Mouse (Mus musculus) embryonic facial prominence, embryonic 15.5 days (tissue): Measurements from ENCODE around the gene Arrdc5. TPM values are rescaled to one million over a fixed set of nuclear protein-coding genes. Genes with fewer than 3 reads are reported as not detected.

Experiments used
- ATAC-seq: fragments of 200-750 bp; cut with Nextera tagmentation; 2 replicates; pipeline ENCODE4 v1.8.0; 2017; ENCODE audit warnings: low read depth, moderate TSS enrichment; ENCODE audit not compliant: insufficient number of reproducible peaks, low FRiP score, low TSS enrichment
- H3K27ac ChIP-seq: fragments of 300-500 bp; sonication (generic); replicated peaks from 2 replicates; pipeline ENCODE4 v1.5.1; 2015; ENCODE audit warnings: mild to moderate bottlenecking, inconsistent platforms
- H3K27me3 ChIP-seq: fragments of 300-500 bp; sonication (generic); 2 replicates; pipeline ENCODE4 v1.6.1; 2015; ENCODE audit warnings: inconsistent platforms
- H3K36me3 ChIP-seq: fragments of 300-500 bp; sonication (generic); 2 replicates; pipeline ENCODE4 v1.6.1; 2015; ENCODE audit warnings: mild to moderate bottlenecking, inconsistent platforms
- H3K4me1 ChIP-seq: fragments of 300-500 bp; sonication (generic); 2 replicates; pipeline ENCODE4 v1.6.1; 2015; ENCODE audit warnings: inconsistent platforms
- H3K4me2 ChIP-seq: fragments of 300-500 bp; sonication (generic); replicated peaks from 2 replicates; pipeline ENCODE4 v1.6.1; 2015; ENCODE audit warnings: mild to moderate bottlenecking, inconsistent platforms
- H3K4me3 ChIP-seq: fragments of 300-500 bp; sonication (generic); replicated peaks from 2 replicates; pipeline ENCODE4 v1.5.1; 2015; ENCODE audit warnings: mild to moderate bottlenecking, inconsistent platforms
- H3K9ac ChIP-seq: fragments of 300-500 bp; sonication (generic); 2 replicates; pipeline ENCODE4 v1.6.1; 2015; ENCODE audit warnings: inconsistent platforms
- H3K9me3 ChIP-seq: fragments of 300-500 bp; sonication (generic); replicated peaks from 2 replicates; pipeline ENCODE4 v1.6.1; 2016; ENCODE audit warnings: inconsistent platforms
- WGBS: fragments of 180-500 bp; shearing (Covaris S2); methylation state at CpG from one replicate; pipeline ENCODE4 v1.1.7; 2015; 5-methylcytosine and 5-hydroxymethylcytosine counted together
- polyA plus RNA-seq: library from polyadenylated mRNA; unstranded; fragments of >200 nt; fragmentation: Nextera tagmentation; extraction: Ambion mirVana; gene quantifications from 2 replicates; pipeline ENCODE4 v1.2.1, GENCODE M21; 2015

Arrdc5 gene
- polyA plus RNA-seq, 1 experiment from 2014 or later: not detected

DNA sequence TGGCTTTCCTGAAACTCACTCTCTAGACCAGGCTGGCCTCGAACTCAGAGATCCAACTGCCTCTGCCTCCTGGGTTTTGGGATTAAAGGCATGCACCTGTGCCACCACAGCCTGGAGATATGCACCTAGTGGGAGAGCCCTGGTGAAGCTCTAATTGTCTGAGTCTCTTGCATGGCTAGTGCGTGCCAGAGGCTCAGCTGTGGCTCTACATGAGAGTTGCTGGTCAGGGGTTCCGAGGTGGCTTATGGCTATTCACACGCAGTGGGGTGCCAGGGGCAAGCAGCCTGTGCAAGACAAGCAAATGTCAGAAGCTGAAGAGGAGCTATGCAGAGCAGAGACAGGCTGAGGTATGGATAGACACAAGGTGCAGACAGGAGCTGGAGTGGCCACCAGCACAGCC is 45.4 kb downstream of the Arrdc5 start:
- Histone ChIP-seq H3K4me3 (no peak overlapping the region), H3K27ac (no peak overlapping the region), H3K4me2 (no peak overlapping the region), H3K9me3 (no peaks in the 10 kb centered on the region), H3K27me3 (no peaks in the 10 kb centered on the region), H3K4me1 (peaks cover 39% of the 10 kb centered on the region), H3K9ac (no peak overlapping the region; the same call in 1 of the 2 replicates), H3K36me3 (peaks cover 18% of the 10 kb centered on the region)
- no peak for ATAC-seq
- 79% methylated on average over 4 of the region's 4 CpGs for WGBS

DNA sequence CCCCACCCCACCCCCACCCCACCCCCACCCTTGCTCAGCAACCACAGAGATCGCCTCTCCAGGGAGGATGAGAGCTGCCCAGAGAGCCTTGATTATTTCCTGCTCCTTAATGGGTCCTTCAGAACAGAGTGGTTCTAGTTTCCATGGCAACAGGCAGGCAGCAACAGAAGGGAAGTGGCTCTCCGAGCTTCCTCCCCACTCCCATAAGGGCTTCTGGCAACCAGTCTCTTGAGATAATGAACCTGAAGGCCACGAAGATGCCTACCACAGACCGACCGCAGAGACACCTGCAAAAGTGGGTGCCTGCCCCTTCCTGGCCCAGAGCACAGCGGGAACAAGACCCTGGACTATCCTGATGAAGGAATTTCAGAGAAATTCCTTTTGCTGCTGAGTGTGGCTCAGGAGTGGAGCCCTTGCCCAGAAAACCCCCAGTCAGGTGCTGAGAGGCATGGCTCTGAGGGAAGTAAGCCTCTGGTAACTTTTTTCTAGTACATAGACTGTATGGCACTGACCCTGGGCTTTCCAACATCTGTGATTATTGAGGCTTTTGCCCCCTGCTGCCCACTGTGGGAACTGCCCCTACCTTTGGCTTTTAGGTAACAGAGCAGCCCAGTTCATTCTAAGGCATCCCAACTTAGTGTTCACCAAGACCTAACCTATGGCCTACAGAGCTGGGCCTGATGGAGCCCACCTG is 48.8 kb downstream of the Arrdc5 start:
- H3K4me2 ChIP-seq: no peak overlapping the region
- no peaks in the 10 kb centered on the region for H3K9me3 ChIP-seq
- no peaks in the 10 kb centered on the region for H3K36me3 ChIP-seq
- H3K9ac ChIP-seq: no peak overlapping the region
- peaks cover 15% of the 10 kb centered on the region; the same call in 1 of the 2 replicates for H3K4me1 ChIP-seq
- H3K4me3 ChIP-seq: no peak overlapping the region
- ATAC-seq: no peak
- H3K27me3 ChIP-seq: no peaks in the 10 kb centered on the region
- no peak overlapping the region for H3K27ac ChIP-seq
- 26% methylated on average over 6 of the region's 6 CpGs for WGBS

DNA sequence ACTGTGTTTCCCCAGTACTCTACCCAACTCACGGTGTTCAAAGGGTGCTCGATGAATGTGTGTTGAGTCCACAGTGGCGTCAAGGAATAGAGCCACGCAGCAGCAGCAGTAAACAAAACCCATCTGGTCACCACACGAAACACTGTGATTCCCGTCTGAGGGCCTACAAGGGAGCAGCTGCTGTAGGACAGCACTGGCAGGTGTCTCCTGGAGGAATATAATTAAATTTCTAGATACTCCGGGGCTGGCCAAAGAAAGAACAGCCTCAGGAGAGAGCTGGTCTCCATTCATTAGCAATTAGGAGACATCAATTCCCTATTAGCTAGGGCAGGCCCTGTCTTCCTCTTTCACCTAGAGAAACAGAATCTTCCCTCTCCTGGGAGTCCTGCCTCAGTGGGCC is 54.5 kb downstream of the Arrdc5 start:
- Histone ChIP-seq H3K4me1 (no peaks in the 10 kb centered on the region), H3K27ac (no peak overlapping the region), H3K36me3 (no peaks in the 10 kb centered on the region), H3K9ac (no peak overlapping the region), H3K27me3 (peaks cover 12% of the 10 kb centered on the region), H3K4me3 (no peak overlapping the region), H3K4me2 (no peak overlapping the region), H3K9me3 (no peaks in the 10 kb centered on the region)
- no peak for ATAC-seq
- WGBS: 52% methylated on average over 7 of the region's 7 CpGs

Other genes with a start within 250 kb of the Arrdc5 start
- 46.4 and 51.6 TPM in 2 replicates for gene Ubxn6, start 225.3 kb downstream of the Arrdc5 start, polyA plus RNA-seq
- 112 and 119 TPM in 2 replicates for gene Hdgfl2, start 220.7 kb downstream of the Arrdc5 start, polyA plus RNA-seq
- gene Plin4, start 190.5 kb downstream of the Arrdc5 start, polyA plus RNA-seq: 0.08 TPM in 1 of 2 replicates, not detected in the other
- 0.72 and 1.2 TPM in 2 replicates for gene Plin5, start 182.7 kb downstream of the Arrdc5 start, polyA plus RNA-seq
- gene Lrg1, start 178.3 kb downstream of the Arrdc5 start, polyA plus RNA-seq: 1.4 and 1.8 TPM in 2 replicates
- 4.2 and 4.6 TPM in 2 replicates for gene Sema6b, start 159.9 kb downstream of the Arrdc5 start, polyA plus RNA-seq
- 13.9 and 14.5 TPM in 2 replicates for gene Tnfaip8l1, start 137.8 kb downstream of the Arrdc5 start, polyA plus RNA-seq
- 102 and 108 TPM in 2 replicates for gene Mydgf, start 116.4 kb downstream of the Arrdc5 start, polyA plus RNA-seq
- 37.1 and 40.9 TPM in 2 replicates for gene Dpp9, start 81.4 kb downstream of the Arrdc5 start, polyA plus RNA-seq
- gene Fem1a, start 43.5 kb downstream of the Arrdc5 start, polyA plus RNA-seq: 15.0 and 15.4 TPM in 2 replicates
- gene Ticam1, start 23.5 kb downstream of the Arrdc5 start, polyA plus RNA-seq: 6.7 and 7.4 TPM in 2 replicates
- 89.5 and 92.6 TPM in 2 replicates for gene Plin3, start 7.4 kb downstream of the Arrdc5 start, polyA plus RNA-seq
- 110 and 113 TPM in 2 replicates for gene Uhrf1, start 3.0 kb upstream of the Arrdc5 start, polyA plus RNA-seq
- gene Kdm4b, start 25.8 kb upstream of the Arrdc5 start, polyA plus RNA-seq: 40.1 and 43.6 TPM in 2 replicates
- 116 and 118 TPM in 2 replicates for gene Ptprs, start 176.2 kb upstream of the Arrdc5 start, polyA plus RNA-seq
- gene Znrf4, start 212.1 kb upstream of the Arrdc5 start, polyA plus RNA-seq: not detected in 2 replicates